Mouse (Mus musculus) spleen, adult 2 months (tissue): ENCODE data around the gene Cdh13.

ENCODE experiments used
- CTCF ChIP-seq: fragments of 200-500 bp; IDR thresholded peaks from 2 replicates; pipeline ENCODE4 v1.5.1; 2011; ENCODE audit warnings: mild to moderate bottlenecking, inconsistent platforms; ENCODE audit not compliant: insufficient read depth, insufficient read length, insufficient replicate concordance; ENCODE audit errors: extremely low read depth
- POLR2A ChIP-seq: fragments of 200-500 bp; IDR thresholded peaks from 2 replicates; pipeline ENCODE4 v1.6.1; 2011; ENCODE audit warnings: low read depth, low read length, inconsistent platforms

GRCm38 (mm10) chr8:118283600-118284111 lies at the start of gene Cdh13:
- TF ChIP-seq CTCF (no peak), POLR2A (no peak)
